ENCODE assay signal across 28 mouse cellular contexts in the genomic region with DNA sequence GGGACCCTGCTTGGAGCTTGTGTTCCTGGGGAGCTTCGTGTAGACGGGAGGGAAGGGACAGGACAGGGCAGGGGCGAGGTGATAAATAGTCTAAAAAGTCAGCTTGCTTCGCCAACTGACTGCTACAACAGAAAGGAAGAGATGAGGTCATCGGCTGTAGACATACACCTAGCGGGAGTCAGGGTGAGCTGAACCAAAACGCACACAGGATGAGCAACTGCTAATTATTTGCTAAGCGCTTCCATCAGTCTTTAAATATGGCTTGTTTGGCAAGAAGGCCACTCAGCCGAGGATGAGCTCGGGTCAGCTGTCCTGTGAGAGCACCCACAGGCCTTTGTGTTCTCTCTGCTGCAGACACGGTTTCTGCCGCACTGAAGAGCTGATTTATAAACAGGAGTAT.
DNase-seq lines count a peak whose midpoint lies in the region; ATAC-seq and TF ChIP-seq lines count a peak whose summit lies in the region.
"Had no signal": no experiment of that assay in that cellular context is flagged by ENCODE, and none has a peak within 500 bp of the region (broad histone marks: within the 10 kb centered on the region; RNA-seq: fewer than 3 reads in every experiment).

No protein-coding gene starts in this region.

- H3K4me2 ChIP-seq in hindbrain, embryonic 12.5 days (replicated peaks) = no peak overlapping the region
- no peak overlapping the region for H3K4me2 ChIP-seq in kidney, postnatal 0 days (ENCODE audit: low read length)
- H3K4me2 ChIP-seq in neural tube, embryonic 15.5 days = no peak overlapping the region
- no peak overlapping the region for H3K4me2 ChIP-seq in neural tube, embryonic 13.5 days
- H3K4me2 ChIP-seq: embryonic facial prominence, embryonic 13.5 days; forebrain, embryonic 12.5 days; heart, embryonic 13.5 days; limb, embryonic 12.5 days; liver, embryonic 11.5 days; stomach, embryonic 15.5 days had no signal

- no peak for ATAC-seq in hindbrain, embryonic 12.5 days (ENCODE audit: low FRiP score)
- 0 out of 2 replicates have a peak, but pooled peaks have one; percentile 30 for ATAC-seq in kidney, postnatal 0 days (replicated peaks; ENCODE audit: low FRiP score, low read depth)
- no peak for ATAC-seq in neural tube, embryonic 15.5 days (ENCODE audit: low FRiP score)
- ATAC-seq in neural tube, embryonic 13.5 days (ENCODE audit: low read depth) = no peak
- ATAC-seq in inflammation-experienced regulatory T-cells, adult 6 months = no peak
- ATAC-seq: liver, postnatal 0 days; lung, postnatal 0 days had no signal

- H3K27ac ChIP-seq in hindbrain, embryonic 10.5 days = peak overlapping the region; percentile 73
- no peak overlapping the region for H3K27ac ChIP-seq in hindbrain, embryonic 12.5 days
- no peak overlapping the region for H3K27ac ChIP-seq in kidney, postnatal 0 days
- no peak overlapping the region for H3K27ac ChIP-seq in neural tube, embryonic 15.5 days (replicated peaks)
- peak overlapping the region; percentile 52; the same call in 1 of the 2 replicates for H3K27ac ChIP-seq in neural tube, embryonic 13.5 days (replicated peaks)
- H3K27ac ChIP-seq: embryonic facial prominence, embryonic 13.5 days; forebrain, embryonic 12.5 days; heart, adult 2 months; heart, embryonic 13.5 days; layer of hippocampus, adult 2 months; limb, embryonic 12.5 days; macrophage; stomach, embryonic 15.5 days had no signal

- TF ChIP-seq CTCF in kidney, postnatal 0 days (IDR thresholded peaks at IDR 0.05; ENCODE audit: low read depth) = no peak

- WGBS in hindbrain, embryonic 10.5 days = 49% methylated on average over 12 of the region's 12 CpGs
- WGBS in hindbrain, embryonic 12.5 days = 40% methylated on average over 12 of the region's 12 CpGs
- WGBS in kidney, postnatal 0 days = 30% methylated on average over 12 of the region's 12 CpGs
- 18% methylated on average over 12 of the region's 12 CpGs for WGBS in neural tube, embryonic 15.5 days
- WGBS in neural tube, embryonic 13.5 days = 20% methylated on average over 12 of the region's 12 CpGs

- peak; percentile 15 for DNase-seq in hindbrain, embryonic 10.5 days (ENCODE audit: low spot score)
- DNase-seq in kidney, postnatal 0 days (ENCODE audit: low spot score) = peak; percentile 64
- no peak for DNase-seq in kidney, adult 11 months
- peak; percentile 30 for DNase-seq in neural tube, embryonic 10.5 days (ENCODE audit: extremely low spot score, low spot score)
- DNase-seq: adrenal gland, postnatal 25 days; cerebellum, adult 9-11 months; gastrocnemius, postnatal 36 days; heart, adult 2 months; heart, postnatal 14 days; kidney, adult 8-10 months; layer of hippocampus, postnatal 36 days; liver, postnatal 0 days; right cerebral cortex, adult 18-20 months; thymus, postnatal 25 days had no signal

- H3K9me3 ChIP-seq in hindbrain, embryonic 10.5 days = no peaks in the 10 kb centered on the region
- H3K9me3 ChIP-seq in hindbrain, embryonic 12.5 days (replicated peaks) = no peaks in the 10 kb centered on the region
- H3K9me3 ChIP-seq in kidney, postnatal 0 days (replicated peaks; ENCODE audit: low read length) = no peaks in the 10 kb centered on the region
- H3K9me3 ChIP-seq in neural tube, embryonic 15.5 days (replicated peaks) = no peaks in the 10 kb centered on the region
- H3K9me3 ChIP-seq in neural tube, embryonic 13.5 days = no peaks in the 10 kb centered on the region
- H3K9me3 ChIP-seq: embryonic facial prominence, embryonic 13.5 days; forebrain, embryonic 12.5 days; heart, embryonic 13.5 days; limb, embryonic 12.5 days; stomach, embryonic 15.5 days had no signal

- H3K4me3 ChIP-seq in hindbrain, embryonic 10.5 days = no peak overlapping the region
- no peak overlapping the region for H3K4me3 ChIP-seq in hindbrain, embryonic 12.5 days
- no peak overlapping the region for H3K4me3 ChIP-seq in kidney, postnatal 0 days (replicated peaks; ENCODE audit: low read depth, low read length)
- H3K4me3 ChIP-seq in neural tube, embryonic 15.5 days (replicated peaks) = no peak overlapping the region
- no peak overlapping the region for H3K4me3 ChIP-seq in neural tube, embryonic 13.5 days
- H3K4me3 ChIP-seq: embryonic facial prominence, embryonic 13.5 days; erythroblast, embryonic 14.5 days; forebrain, embryonic 12.5 days; heart, adult 2 months; heart, embryonic 13.5 days; layer of hippocampus, adult 2 months; limb, embryonic 12.5 days; stomach, embryonic 15.5 days had no signal

- no peak overlapping the region for H3K9ac ChIP-seq in hindbrain, embryonic 12.5 days
- H3K9ac ChIP-seq in kidney, postnatal 0 days (ENCODE audit: low read depth, low read length) = no peak overlapping the region
- no peak overlapping the region for H3K9ac ChIP-seq in neural tube, embryonic 15.5 days (replicated peaks)
- no peak overlapping the region for H3K9ac ChIP-seq in neural tube, embryonic 13.5 days
- H3K9ac ChIP-seq: embryonic facial prominence, embryonic 13.5 days; forebrain, embryonic 12.5 days; heart, embryonic 13.5 days; limb, embryonic 12.5 days; liver, postnatal 0 days; stomach, embryonic 15.5 days had no signal

- peaks cover 76% of the 10 kb centered on the region for H3K36me3 ChIP-seq in hindbrain, embryonic 10.5 days
- H3K36me3 ChIP-seq in hindbrain, embryonic 12.5 days = peaks cover 51% of the 10 kb centered on the region
- H3K36me3 ChIP-seq in kidney, postnatal 0 days (ENCODE audit: insufficient read depth, low read length) = peaks cover 29% of the 10 kb centered on the region; the same call in 1 of the 2 replicates
- peaks cover 50% of the 10 kb centered on the region for H3K36me3 ChIP-seq in neural tube, embryonic 15.5 days
- peaks cover 62% of the 10 kb centered on the region for H3K36me3 ChIP-seq in neural tube, embryonic 13.5 days

- H3K4me1 ChIP-seq in hindbrain, embryonic 10.5 days (replicated peaks) = peaks cover 18% of the 10 kb centered on the region
- H3K4me1 ChIP-seq in hindbrain, embryonic 12.5 days = peaks cover 16% of the 10 kb centered on the region
- no peaks in the 10 kb centered on the region for H3K4me1 ChIP-seq in kidney, postnatal 0 days (replicated peaks; ENCODE audit: insufficient read depth, low read length)
- peaks cover 4% of the 10 kb centered on the region for H3K4me1 ChIP-seq in neural tube, embryonic 15.5 days
- peaks cover 17% of the 10 kb centered on the region for H3K4me1 ChIP-seq in neural tube, embryonic 13.5 days (replicated peaks)
- H3K4me1 ChIP-seq: embryonic facial prominence, embryonic 13.5 days; heart, embryonic 13.5 days; limb, embryonic 12.5 days; stomach, embryonic 15.5 days had no signal

- no peaks in the 10 kb centered on the region for H3K27me3 ChIP-seq in hindbrain, embryonic 10.5 days (ENCODE audit: insufficient read depth, poor library complexity, severe bottlenecking)
- H3K27me3 ChIP-seq in hindbrain, embryonic 12.5 days = no peaks in the 10 kb centered on the region
- no peaks in the 10 kb centered on the region for H3K27me3 ChIP-seq in kidney, postnatal 0 days (ENCODE audit: insufficient read depth, low read length)
- no peaks in the 10 kb centered on the region for H3K27me3 ChIP-seq in neural tube, embryonic 15.5 days (replicated peaks)
- H3K27me3 ChIP-seq in neural tube, embryonic 13.5 days = no peaks in the 10 kb centered on the region
- H3K27me3 ChIP-seq: embryonic facial prominence, embryonic 13.5 days; forebrain, embryonic 12.5 days; heart, embryonic 13.5 days; limb, embryonic 12.5 days; stomach, embryonic 15.5 days had no signal

Comparison
In these comparisons a context has a peak if more than half of its experiments do, and no peak if none do; other contexts are left out.
1. H3K27ac ChIP-seq: peak in hindbrain, embryonic 10.5 days (single experiment) and neural tube, embryonic 13.5 days (single experiment); none in hindbrain, embryonic 12.5 days (single experiment), kidney, postnatal 0 days (single experiment) and neural tube, embryonic 15.5 days (single experiment).